In the genomic region with DNA sequence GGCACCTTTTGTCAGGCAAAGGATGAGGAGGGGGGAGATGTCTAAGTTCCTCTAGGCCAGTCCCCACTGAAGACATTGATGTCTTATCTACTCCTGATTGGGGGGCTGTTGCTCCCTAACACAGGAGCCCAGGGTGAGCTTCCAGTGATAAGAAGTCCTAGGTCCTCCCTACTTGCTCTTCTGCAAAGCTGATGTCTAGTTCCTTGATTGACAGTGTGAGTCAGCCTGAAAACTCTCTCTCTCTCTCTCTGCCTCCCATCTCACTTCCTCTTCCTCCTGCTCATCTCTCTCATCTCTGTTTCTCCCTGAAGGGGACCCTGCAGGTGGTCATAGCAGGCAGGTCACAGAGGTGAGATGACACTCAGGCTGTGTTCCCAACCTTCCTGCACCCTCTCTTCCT, we compare ENCODE assay signal across 34 mouse cellular contexts. TPM values are rescaled to one million over a fixed set of nuclear protein-coding genes. Genes with fewer than 3 reads are reported as not detected.
A peak's percentile ranks its signal among the peaks of the same experiment; 100 is the strongest.
DNase-seq lines count a peak whose midpoint lies in the region; ATAC-seq and TF ChIP-seq lines count a peak whose summit lies in the region.
"Had no signal": no experiment of that assay in that cellular context is flagged by ENCODE, and none has a peak within 500 bp of the region (broad histone marks: within the 10 kb centered on the region; RNA-seq: fewer than 3 reads in every experiment).

No protein-coding gene starts in this region.

- H3K9ac ChIP-seq in midbrain, embryonic 15.5 days, result no peak overlapping the region
- no peak overlapping the region for H3K9ac ChIP-seq in midbrain, postnatal 0 days (replicated peaks; ENCODE audit: low read length, poor library complexity, severe bottlenecking)
- H3K9ac ChIP-seq: embryonic facial prominence, embryonic 15.5 days; forebrain, embryonic 12.5 days; forebrain, postnatal 0 days; hindbrain, embryonic 14.5 days; limb, embryonic 15.5 days; liver, embryonic 14.5 days had no signal

- no peak overlapping the region for H3K4me2 ChIP-seq in midbrain, embryonic 15.5 days
- no peak overlapping the region for H3K4me2 ChIP-seq in midbrain, postnatal 0 days (ENCODE audit: low read depth, low read length, poor library complexity, severe bottlenecking)
- H3K4me2 ChIP-seq: embryonic facial prominence, embryonic 15.5 days; forebrain, embryonic 12.5 days; hindbrain, embryonic 14.5 days; limb, embryonic 15.5 days had no signal

- no peaks in the 10 kb centered on the region for H3K9me3 ChIP-seq in midbrain, embryonic 15.5 days
- H3K9me3 ChIP-seq in midbrain, postnatal 0 days (ENCODE audit: low read length), result no peaks in the 10 kb centered on the region
- H3K9me3 ChIP-seq: embryonic facial prominence, embryonic 10.5 days; embryonic facial prominence, embryonic 15.5 days; heart, embryonic 10.5 days; limb, embryonic 10.5 days; limb, embryonic 15.5 days; midbrain, embryonic 10.5 days had no signal

- peak; percentile 53 for ATAC-seq in CD4-positive, CD25-positive, alpha-beta regulatory T cell, adult 4 months
- ATAC-seq in common myeloid progenitor, adult 5-6 weeks (replicated peaks; ENCODE audit: low read depth, poor library complexity, severe bottlenecking), result peak; percentile 31; the same call in 1 of the 2 replicates
- ATAC-seq in megakaryocyte progenitor cell, adult 5-6 weeks (replicated peaks; ENCODE audit: poor library complexity), result peak; percentile 32; the same call in 1 of the 2 replicates
- no peak for ATAC-seq in midbrain, embryonic 15.5 days (replicated peaks)
- no peak for ATAC-seq in midbrain, postnatal 0 days (ENCODE audit: low FRiP score)
- ATAC-seq: forebrain, postnatal 0 days; midbrain, embryonic 16.5 days had no signal

- TF ChIP-seq CTCF in midbrain, postnatal 0 days (IDR thresholded peaks at IDR 0.05), result no peak

- H3K4me1 ChIP-seq in midbrain, embryonic 15.5 days, result peaks cover 4% of the 10 kb centered on the region; the same call in 1 of the 2 replicates
- no peaks in the 10 kb centered on the region for H3K4me1 ChIP-seq in midbrain, postnatal 0 days (ENCODE audit: insufficient read depth, low read length)

- H3K36me3 ChIP-seq in midbrain, embryonic 15.5 days (replicated peaks), result no peaks in the 10 kb centered on the region
- no peaks in the 10 kb centered on the region for H3K36me3 ChIP-seq in midbrain, postnatal 0 days (ENCODE audit: insufficient read depth, low read length)
- H3K36me3 ChIP-seq: embryonic facial prominence, embryonic 10.5 days; embryonic facial prominence, embryonic 15.5 days; forebrain, embryonic 12.5 days; limb, embryonic 10.5 days; limb, embryonic 15.5 days; midbrain, embryonic 10.5 days had no signal

- H3K27ac ChIP-seq in midbrain, embryonic 15.5 days, result no peak overlapping the region
- H3K27ac ChIP-seq in midbrain, postnatal 0 days (ENCODE audit: low read depth, low read length), result no peak overlapping the region
- H3K27ac ChIP-seq: embryonic facial prominence, embryonic 10.5 days; embryonic facial prominence, embryonic 15.5 days; forebrain, embryonic 12.5 days; heart, embryonic 10.5 days; hindbrain, embryonic 14.5 days; kidney, postnatal 0 days; limb, embryonic 10.5 days; limb, embryonic 15.5 days; liver, embryonic 14.5 days; midbrain, embryonic 10.5 days had no signal

- no peaks in the 10 kb centered on the region for H3K27me3 ChIP-seq in midbrain, embryonic 15.5 days (replicated peaks)
- no peaks in the 10 kb centered on the region for H3K27me3 ChIP-seq in midbrain, postnatal 0 days (ENCODE audit: insufficient read depth, low read length)
- H3K27me3 ChIP-seq: embryonic facial prominence, embryonic 15.5 days; limb, embryonic 15.5 days had no signal

- peak; percentile 50 for DNase-seq in 416B (ENCODE audit: low read depth)
- DNase-seq in urinary bladder, adult 18-20 months (ENCODE audit: low spot score in 2 of 2), result no peak
- DNase-seq in layer of hippocampus, postnatal 25 days (ENCODE audit: extremely low spot score in 1 of 2, low spot score in 1 of 2), result no peak
- DNase-seq in midbrain, postnatal 0 days (ENCODE audit: low spot score), result no peak
- DNase-seq: adrenal gland, postnatal 25 days; B cell, adult 2 months; cerebellum, adult 2 months; cerebellum, postnatal 14 days; forebrain, postnatal 0 days; gastrocnemius, postnatal 14 days; heart, adult 11 months; heart, postnatal 4 days; kidney, adult 2 months; kidney, postnatal 4 days; layer of hippocampus, postnatal 36 days; lung, adult 2 months; lung, postnatal 10 days; right cerebral cortex, postnatal 4 days; thymus, postnatal 14 days had no signal

- no peak overlapping the region for H3K4me3 ChIP-seq in midbrain, embryonic 15.5 days
- H3K4me3 ChIP-seq in midbrain, postnatal 0 days (ENCODE audit: low read depth, low read length), result no peak overlapping the region
- H3K4me3 ChIP-seq: embryonic facial prominence, embryonic 10.5 days; embryonic facial prominence, embryonic 15.5 days; forebrain, embryonic 12.5 days; heart, embryonic 10.5 days; limb, embryonic 10.5 days; limb, embryonic 15.5 days; midbrain, embryonic 10.5 days had no signal

RNA-seq across cellular contexts. Expression of a gene that starts 58.4 kb away (rescaled TPM):
- 100 to 1,000 TPM; 277 to 424 TPM for polyA plus RNA-seq in CD4-positive, CD25-positive, alpha-beta regulatory T cell, adult 4 months (2017; shearing (Covaris generic))
- total RNA-seq in common myeloid progenitor, adult 5-6 weeks (2017), result 123 and 130 TPM in 2 replicates
- 73.7 and 81.7 TPM in 2 replicates for total RNA-seq in megakaryocyte progenitor cell, adult 5-6 weeks (2015)
- 140 and 159 TPM in 2 replicates for total RNA-seq in megakaryocyte progenitor cell, adult 5-6 weeks (2017)
- 106 and 112 TPM in 2 replicates for polyA plus RNA-seq in midbrain, embryonic 15.5 days (2015; fragmentation: Nextera tagmentation; extraction: Ambion mirVana)
- 100 to 1,000 TPM; 114 to 119 TPM for total RNA-seq in layer of hippocampus, postnatal 25 days (2021)
- total RNA-seq in midbrain, postnatal 0 days (2014; rRNA removed), result 105 and 108 TPM in 2 replicates
- 95.3 and 100 TPM in 2 replicates for polyA plus RNA-seq in midbrain, postnatal 0 days (2015; fragmentation: Nextera tagmentation; extraction: Ambion mirVana)

Comparison
In these comparisons a context has a peak if more than half of its experiments do, and no peak if none do; other contexts are left out.
1. ATAC-seq: peak in CD4-positive, CD25-positive, alpha-beta regulatory T cell, adult 4 months (single experiment), common myeloid progenitor, adult 5-6 weeks (single experiment) and megakaryocyte progenitor cell, adult 5-6 weeks (single experiment); none in midbrain, embryonic 15.5 days (single experiment) and midbrain, postnatal 0 days (single experiment).